Mouse (Mus musculus) olfactory bulb, adult 2 months (tissue): ENCODE measurements around the gene Anxa6.

Experiments used
- CTCF ChIP-seq: fragments of 200-500 bp; IDR thresholded peaks from 2 replicates; pipeline ENCODE4 v1.5.1; 2012; ENCODE audit warnings: low read depth, mild to moderate bottlenecking, low read length, moderate library complexity; ENCODE audit not compliant: insufficient read depth
- POLR2A ChIP-seq: fragments of 200-500 bp; IDR thresholded peaks from 2 replicates; pipeline ENCODE4 v1.6.1; 2012; ENCODE audit warnings: mild to moderate bottlenecking, low read depth, low read length, moderate library complexity; ENCODE audit not compliant: insufficient read depth

- TF ChIP-seq CTCF = no peak
- no peak for TF ChIP-seq POLR2A
Measured at GRCm38 (mm10) chr11:55023049-55023564, 10.1 kb downstream of the Anxa6 start.
